Comparison of ENCODE assay signal across 30 mouse cellular contexts in the genomic region with DNA sequence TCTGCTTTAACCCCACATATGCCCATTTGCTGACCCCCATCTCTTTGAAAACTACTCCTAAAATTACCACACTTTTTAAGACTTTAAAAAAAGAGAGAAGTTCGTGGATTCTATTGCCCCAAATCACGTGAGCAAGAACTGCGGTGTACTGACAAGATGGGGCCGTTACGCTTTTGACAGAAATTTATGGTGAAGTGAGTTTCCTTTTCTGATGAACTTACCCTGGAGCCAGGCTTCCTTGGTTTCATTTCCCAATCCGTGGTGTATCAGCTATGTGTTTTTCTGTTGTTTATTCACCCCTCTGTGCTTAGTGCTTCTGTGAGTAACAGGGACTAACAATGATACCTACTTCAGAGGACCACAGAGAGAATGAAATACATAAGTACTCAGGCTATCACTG. TPM values are rescaled to one million over a fixed set of nuclear protein-coding genes. Genes with fewer than 3 reads are reported as not detected.
"Had no signal": no experiment of that assay in that cellular context is flagged by ENCODE, and none has a peak within 500 bp of the region (broad histone marks: within the 10 kb centered on the region; RNA-seq: fewer than 3 reads in every experiment).

No protein-coding gene starts in this region.

- DNase-seq: kidney, adult 18-20 months; kidney, postnatal 25 days; layer of hippocampus, postnatal 36 days; left cerebral cortex, postnatal 4 days; liver; lung, adult 18-20 months; lung, postnatal 10 days; right cerebral cortex, adult 18-20 months; right cerebral cortex, postnatal 25 days; thymus, adult 2 months; thymus, postnatal 25 days had no signal

- H3K27ac ChIP-seq: kidney, postnatal 0 days; left cerebral cortex, adult 2 months; limb, embryonic 13.5 days; liver, embryonic 12.5 days; liver, embryonic 15.5 days; lung, embryonic 15.5 days; midbrain, embryonic 12.5 days; midbrain, embryonic 15.5 days; neural tube, embryonic 12.5 days; neural tube, embryonic 15.5 days; stomach, postnatal 0 days had no signal

- H3K36me3 ChIP-seq: limb, embryonic 13.5 days; liver, embryonic 12.5 days; liver, embryonic 15.5 days; lung, embryonic 15.5 days; midbrain, embryonic 12.5 days; midbrain, embryonic 15.5 days; neural tube, embryonic 12.5 days; neural tube, embryonic 15.5 days had no signal

- H3K27me3 ChIP-seq: limb, embryonic 13.5 days; liver, embryonic 12.5 days; liver, embryonic 15.5 days; lung, embryonic 15.5 days; midbrain, embryonic 12.5 days; midbrain, embryonic 15.5 days; neural tube, embryonic 12.5 days; neural tube, embryonic 15.5 days had no signal

- H3K4me1 ChIP-seq: limb, embryonic 13.5 days; liver, embryonic 12.5 days; liver, embryonic 15.5 days; lung, embryonic 15.5 days; midbrain, embryonic 12.5 days; midbrain, embryonic 15.5 days; neural tube, embryonic 12.5 days; neural tube, embryonic 15.5 days had no signal

- ATAC-seq: intestine, embryonic 16.5 days; liver, embryonic 12.5 days; midbrain, embryonic 15.5 days had no signal

- H3K4me3 ChIP-seq: left cerebral cortex, adult 2 months; limb, embryonic 13.5 days; liver, embryonic 12.5 days; liver, embryonic 15.5 days; lung, embryonic 15.5 days; midbrain, embryonic 12.5 days; midbrain, embryonic 15.5 days; neural tube, embryonic 12.5 days; neural tube, embryonic 15.5 days had no signal

RNA-seq across cellular contexts. Expression of a gene that starts 3.6 kb away (rescaled TPM):
- total RNA-seq: layer of hippocampus, postnatal 10 days; layer of hippocampus, postnatal 36 days; left cerebral cortex, adult 2 months; left cerebral cortex, postnatal 14 days; left cerebral cortex, postnatal 4 days had no signal
- polyA plus RNA-seq: kidney, embryonic 14.5 days; midbrain, embryonic 15.5 days had no signal

RNA-seq across cellular contexts. Expression of a gene that starts 9.6 kb away (rescaled TPM):
- total RNA-seq: layer of hippocampus, postnatal 36 days; left cerebral cortex, adult 2 months; left cerebral cortex, postnatal 14 days had no signal
- polyA plus RNA-seq: stomach, embryonic 14.5 days had no signal

RNA-seq across cellular contexts. Expression of a gene that starts 13.4 kb away (rescaled TPM):
- total RNA-seq: layer of hippocampus, adult 8-10 months; layer of hippocampus, postnatal 10 days; layer of hippocampus, postnatal 36 days; left cerebral cortex, adult 2 months; left cerebral cortex, postnatal 14 days; left cerebral cortex, postnatal 4 days had no signal
- polyA plus RNA-seq: intestine, embryonic 16.5 days; kidney, embryonic 14.5 days; kidney, postnatal 0 days; limb, embryonic 13.5 days; liver, embryonic 12.5 days; liver, embryonic 15.5 days; lung, embryonic 15.5 days; midbrain, embryonic 12.5 days; midbrain, embryonic 15.5 days; neural tube, embryonic 12.5 days; neural tube, embryonic 15.5 days; small intestine, adult 2 months; spleen, adult 2 months; stomach, embryonic 14.5 days; stomach, postnatal 0 days; thymus, adult 2 months had no signal

RNA-seq across cellular contexts. Expression of a gene that starts 45.0 kb away (rescaled TPM):
- total RNA-seq: layer of hippocampus, postnatal 10 days; left cerebral cortex, adult 2 months; left cerebral cortex, postnatal 14 days; left cerebral cortex, postnatal 4 days had no signal

RNA-seq across cellular contexts. Expression of a gene that starts 50.0 kb away (rescaled TPM):
- total RNA-seq: layer of hippocampus, adult 8-10 months; layer of hippocampus, postnatal 10 days; layer of hippocampus, postnatal 36 days; left cerebral cortex, postnatal 4 days had no signal
- polyA plus RNA-seq: kidney, embryonic 14.5 days; limb, embryonic 13.5 days; liver, embryonic 12.5 days; liver, embryonic 15.5 days; midbrain, embryonic 12.5 days; midbrain, embryonic 15.5 days; neural tube, embryonic 12.5 days; neural tube, embryonic 15.5 days; small intestine, adult 2 months; spleen, adult 2 months had no signal
